Mouse (Mus musculus): ENCODE results near the gene Abl1. TPM values are rescaled to one million over a fixed set of nuclear protein-coding genes. Genes with fewer than 3 reads are reported as not detected.
A peak's percentile ranks its signal among the peaks of the same experiment; 100 is the strongest.

Gene Abl1
- polyA plus RNA-seq, 1 experiment from 2014 or later: 33.0 TPM

- Histone ChIP-seq H3K36me3 (ENCODE audit: control insufficient read depth, insufficient read depth, low read length) (no peaks in the 10 kb centered on the region), H3K9me3 (ENCODE audit: control insufficient read depth, low read length) (no peaks in the 10 kb centered on the region), H3K27me3 (ENCODE audit: control insufficient read depth, insufficient read depth, low read length) (peaks cover 40% of the 10 kb centered on the region), H3K4me1 (ENCODE audit: control insufficient read depth, insufficient read depth, low read length) (peaks cover 17% of the 10 kb centered on the region), H3K9ac (ENCODE audit: low read length) (no peak overlapping the region), H3K4me3 (ENCODE audit: low read depth, low read length) (no peak overlapping the region), H3K4me2 (no peak overlapping the region), H3K27ac (ENCODE audit: low read depth, low read length) (no peak overlapping the region)
- 28% methylated on average over 6 of the region's 6 CpGs for WGBS
- ATAC-seq (ENCODE audit: low FRiP score): peak; percentile 20
- peak; percentile 86 for DNase-seq (ENCODE audit: low spot score, missing footprints)
These were observed 159.7 kb downstream of the Abl1 start for GRCm38 (mm10) chr2:31847908-31848307.

GRCm38 (mm10) chr2:31850141-31850540 is 162.0 kb downstream of the Abl1 start:
- H3K27ac ChIP-seq (ENCODE audit: low read depth, low read length): no peak overlapping the region
- H3K9me3 ChIP-seq (ENCODE audit: control insufficient read depth, low read length): no peaks in the 10 kb centered on the region
- DNase-seq (ENCODE audit: low spot score, missing footprints): no peak
- no peak overlapping the region for H3K4me3 ChIP-seq (ENCODE audit: low read depth, low read length)
- no peak overlapping the region for H3K9ac ChIP-seq (ENCODE audit: low read length)
- H3K36me3 ChIP-seq (ENCODE audit: control insufficient read depth, insufficient read depth, low read length): no peaks in the 10 kb centered on the region
- peaks cover 13% of the 10 kb centered on the region for H3K4me1 ChIP-seq (ENCODE audit: control insufficient read depth, insufficient read depth, low read length)
- no peak overlapping the region for H3K4me2 ChIP-seq
- 41% methylated on average over 12 of the region's 12 CpGs for WGBS
- no peak for ATAC-seq (ENCODE audit: low FRiP score)
- peaks cover 23% of the 10 kb centered on the region for H3K27me3 ChIP-seq (ENCODE audit: control insufficient read depth, insufficient read depth, low read length)

Other genes starting within 250 kb of the Abl1 start
- 9.6 and 10.3 TPM in 2 replicates for gene Ass1, start 218.2 kb upstream of the Abl1 start, polyA plus RNA-seq (2014; fragmentation: Nextera tagmentation; extraction: Ambion mirVana)
- gene Fubp3, start 115.7 kb upstream of the Abl1 start, polyA plus RNA-seq (2014; fragmentation: Nextera tagmentation; extraction: Ambion mirVana): 92.6 and 97.5 TPM in 2 replicates
- 11.3 and 11.7 TPM in 2 replicates for gene Prdm12, start 48.3 kb upstream of the Abl1 start, polyA plus RNA-seq (2014; fragmentation: Nextera tagmentation; extraction: Ambion mirVana)
- 70.1 and 70.2 TPM in 2 replicates for gene Exosc2, start 17.7 kb upstream of the Abl1 start, polyA plus RNA-seq (2014; fragmentation: Nextera tagmentation; extraction: Ambion mirVana)
- 0.06 and 0.11 TPM in 2 replicates for gene Qrfp, start 122.2 kb downstream of the Abl1 start, polyA plus RNA-seq (2014; fragmentation: Nextera tagmentation; extraction: Ambion mirVana)
- gene Fibcd1, start 157.6 kb downstream of the Abl1 start, polyA plus RNA-seq (2014; fragmentation: Nextera tagmentation; extraction: Ambion mirVana): 0.83 and 1.7 TPM in 2 replicates
- 7.7 and 9.6 TPM in 2 replicates for gene Lamc3, start 198.9 kb downstream of the Abl1 start, polyA plus RNA-seq (2014; fragmentation: Nextera tagmentation; extraction: Ambion mirVana)